Mouse (Mus musculus): ENCODE measurements at regions not wholly inside any gene's neighbourhood (a gene's known extent, or its start where the extent isn't known, plus 50 kb on each side); places are given as distances from the start of the nearest gene placed in this dataset.

DNA sequence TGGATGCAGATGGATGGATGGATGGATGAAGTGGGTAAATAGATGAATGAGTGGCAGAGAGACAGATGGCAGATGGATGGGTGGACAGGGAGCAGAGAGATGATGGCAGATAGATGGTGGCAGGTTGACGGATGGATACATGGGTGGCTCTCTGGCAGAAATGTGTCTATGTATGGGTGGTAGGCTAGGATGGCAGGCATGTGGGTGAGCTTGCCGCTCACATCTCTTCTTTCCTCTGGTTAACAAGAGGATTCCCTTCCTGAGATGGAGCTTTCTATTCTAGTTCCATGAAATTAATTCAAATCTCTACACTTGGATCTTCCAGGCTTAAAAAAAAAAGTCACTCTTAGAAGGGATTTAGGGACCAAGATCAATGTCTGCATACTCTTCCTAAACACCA is 101.1 kb downstream of the Cyp26b1 start:
- TF ChIP-seq EP300 (IDR thresholded peaks at IDR 0.05; ENCODE audit: low read depth in 1 of 2, low read length in 2 of 2): no peak
- TF ChIP-seq POLR2AphosphoS5 (IDR thresholded peaks at IDR 0.05; ENCODE audit: borderline replicate concordance, low read depth, low read length): no peak
- TF ChIP-seq POLR2A (IDR thresholded peaks at IDR 0.05; ENCODE audit: control insufficient read depth in 1 of 2, insufficient read depth in 1 of 2, low read depth in 1 of 2, low read length in 2 of 2, poor library complexity in 1 of 2): no peak
- no peak for TF ChIP-seq MEF2A (IDR thresholded peaks at IDR 0.05; ENCODE audit: extremely low read depth, insufficient replicate concordance, low read depth, low read length, poor library complexity, severe bottlenecking)
- TF ChIP-seq SMC3 (IDR thresholded peaks at IDR 0.05; ENCODE audit: low read depth, low read length): no peak
